26 mouse cellular contexts compared by ENCODE assay signal in the genomic region with DNA sequence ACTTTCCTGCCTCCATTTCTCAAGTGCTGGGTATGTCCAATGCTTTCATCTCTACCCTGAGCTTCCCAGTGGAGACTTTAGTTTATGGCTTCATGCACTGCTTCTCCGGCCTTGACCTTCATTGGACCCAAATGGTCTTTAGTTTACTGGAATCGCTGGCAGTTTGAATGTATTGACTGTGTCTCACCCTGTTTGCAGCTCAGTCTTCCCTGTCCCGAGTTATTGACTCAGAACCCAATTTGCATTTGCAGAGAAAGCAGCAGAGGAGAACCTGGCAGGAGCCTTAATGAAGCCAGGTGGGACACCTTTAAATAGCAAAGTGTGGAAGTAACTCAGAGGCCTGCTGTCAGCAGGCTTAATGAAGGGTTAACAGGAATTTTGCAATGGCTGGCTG. TPM values are rescaled to one million over a fixed set of nuclear protein-coding genes. Genes with fewer than 3 reads are reported as not detected.
A peak's percentile ranks its signal among the peaks of the same experiment; 100 is the strongest.
DNase-seq lines count a peak whose midpoint lies in the region; ATAC-seq and TF ChIP-seq lines count a peak whose summit lies in the region.
"Had no signal": no experiment of that assay in that cellular context is flagged by ENCODE, and none has a peak within 500 bp of the region (broad histone marks: within the 10 kb centered on the region; RNA-seq: fewer than 3 reads in every experiment).

No protein-coding gene starts in this region.

- WGBS in kidney, adult 2 months = 40% methylated on average over 3 of the region's 3 CpGs
- 46% methylated on average over 3 of the region's 3 CpGs for WGBS in neural tube, embryonic 15.5 days

- H3K9ac ChIP-seq in neural tube, embryonic 15.5 days (replicated peaks) = no peak overlapping the region
- H3K9ac ChIP-seq: embryonic facial prominence, embryonic 12.5 days; forebrain, embryonic 13.5 days; limb, embryonic 15.5 days; liver, embryonic 14.5 days; lung, embryonic 14.5 days; neural tube, embryonic 12.5 days had no signal

- intact Hi-C loops in left cerebral cortex, postnatal 36 days (cut with DNase I) = loop anchor here (5.0 to 10.0 kb wide), 2 partner anchors 1739 to 1927 kb away; no protein-coding TSS in a partner anchor

- peak; percentile 32 for DNase-seq in embryo, embryonic 10.5 days (ENCODE audit: low spot score)
- no peak for DNase-seq in embryo, embryonic 9.5 days (ENCODE audit: extremely low spot score)
- DNase-seq in kidney, adult 2 months = peak; percentile 2
- no peak for DNase-seq in kidney, adult 9 months
- DNase-seq in neural tube, embryonic 10.5 days (ENCODE audit: extremely low spot score, low spot score) = peak; percentile 24
- peak; percentile 17 for DNase-seq in mesoderm, embryonic 11.5 days (ENCODE audit: low read depth, low spot score)
- no peak for DNase-seq in left cerebral cortex, postnatal 36 days (ENCODE audit: low spot score in 2 of 2)
- DNase-seq: adrenal gland, adult 2 months; cerebellum, adult 11 months; cerebellum, adult 9-11 months; gastrocnemius, postnatal 25 days; right cerebral cortex, postnatal 25 days; spleen, adult 18-20 months; thymus, postnatal 14 days had no signal

- no peak for TF ChIP-seq CTCF in kidney, adult 2 months (conservative IDR thresholded peaks at IDR 0.05; ENCODE audit: insufficient read depth, insufficient read length, low read depth, low read length)

- no peaks in the 10 kb centered on the region for H3K9me3 ChIP-seq in neural tube, embryonic 15.5 days (replicated peaks)
- H3K9me3 ChIP-seq: embryonic facial prominence, embryonic 12.5 days; forebrain, embryonic 13.5 days; limb, embryonic 15.5 days; megakaryocyte, embryonic 14.5 days; neural tube, embryonic 12.5 days had no signal

- no peaks in the 10 kb centered on the region for H3K36me3 ChIP-seq in kidney, adult 2 months (ENCODE audit: control insufficient read depth, insufficient read depth, low read length)
- no peaks in the 10 kb centered on the region for H3K36me3 ChIP-seq in neural tube, embryonic 15.5 days
- H3K36me3 ChIP-seq: embryonic facial prominence, embryonic 12.5 days; limb, embryonic 15.5 days; neural tube, embryonic 12.5 days had no signal

- no peak for ATAC-seq in neural tube, embryonic 15.5 days (ENCODE audit: low FRiP score)
- ATAC-seq: intestine, postnatal 0 days had no signal

- no peak overlapping the region for H3K4me2 ChIP-seq in neural tube, embryonic 15.5 days
- H3K4me2 ChIP-seq: embryonic facial prominence, embryonic 12.5 days; forebrain, embryonic 13.5 days; limb, embryonic 15.5 days; lung, embryonic 14.5 days; neural tube, embryonic 12.5 days had no signal

- H3K4me1 ChIP-seq in kidney, adult 2 months (ENCODE audit: control insufficient read depth, insufficient read depth, low read length) = no peaks in the 10 kb centered on the region
- peaks cover 6% of the 10 kb centered on the region for H3K4me1 ChIP-seq in neural tube, embryonic 15.5 days
- H3K4me1 ChIP-seq: forebrain, embryonic 13.5 days had no signal

- H3K27ac ChIP-seq in kidney, adult 2 months (ENCODE audit: insufficient read depth, low read depth, low read length) = peak overlapping the region; percentile 18; the same call in 1 of the 2 replicates
- no peak overlapping the region for H3K27ac ChIP-seq in neural tube, embryonic 15.5 days (replicated peaks)
- H3K27ac ChIP-seq: embryonic facial prominence, embryonic 12.5 days; forebrain, embryonic 13.5 days; limb, embryonic 15.5 days; liver, embryonic 14.5 days; neural tube, embryonic 12.5 days had no signal

- no peak overlapping the region for H3K4me3 ChIP-seq in kidney, adult 2 months (ENCODE audit: insufficient read depth, low read depth, low read length)
- H3K4me3 ChIP-seq in neural tube, embryonic 15.5 days (replicated peaks) = no peak overlapping the region
- H3K4me3 ChIP-seq: embryonic facial prominence, embryonic 12.5 days; forebrain, embryonic 13.5 days; limb, embryonic 15.5 days; megakaryocyte, embryonic 14.5 days; neural tube, embryonic 12.5 days had no signal

- TF ChIP-seq POLR2A in kidney, adult 2 months (IDR thresholded peaks at IDR 0.05; ENCODE audit: low read depth, low read length) = no peak

- no peaks in the 10 kb centered on the region; the same call in 1 of the 2 replicates for H3K27me3 ChIP-seq in kidney, adult 2 months (replicated peaks; ENCODE audit: control insufficient read depth, insufficient read depth, low read length)
- H3K27me3 ChIP-seq in neural tube, embryonic 15.5 days (replicated peaks) = no peaks in the 10 kb centered on the region
- H3K27me3 ChIP-seq: embryonic facial prominence, embryonic 12.5 days; forebrain, embryonic 13.5 days; limb, embryonic 15.5 days; megakaryocyte, embryonic 14.5 days; neural tube, embryonic 12.5 days had no signal

RNA-seq across cellular contexts. Expression of a gene that starts 37.2 kb away (rescaled TPM):
- polyA plus RNA-seq in kidney, adult 2 months (2012; rRNA removed) = 0.16 and 2.3 TPM in 2 replicates
- polyA plus RNA-seq in neural tube, embryonic 15.5 days (2015; fragmentation: Nextera tagmentation; extraction: Ambion mirVana) = 0.40 TPM in 1 of 2 replicates, not detected in the other
- total RNA-seq in left cerebral cortex, postnatal 36 days (2021) = not detected
- total RNA-seq: common myeloid progenitor, adult 5-6 weeks; layer of hippocampus, adult 18-20 months; left cerebral cortex, postnatal 10 days had no signal
- polyA plus RNA-seq: forebrain, embryonic 13.5 days; neural tube, embryonic 12.5 days had no signal

Comparison
In these comparisons a context has a peak if more than half of its experiments do, and no peak if none do; other contexts are left out.
1. DNase-seq: peak in embryo, embryonic 10.5 days (single experiment), kidney, adult 2 months (single experiment), neural tube, embryonic 10.5 days (single experiment) and mesoderm, embryonic 11.5 days (single experiment); none in embryo, embryonic 9.5 days (single experiment), kidney, adult 9 months (single experiment) and left cerebral cortex, postnatal 36 days (0 of 2).